Mouse (Mus musculus) right cerebral cortex, postnatal 10 days (tissue): ENCODE results near the gene Mfsd2a.
"Not testable (repeated sequence)": the region's sequence is repeated elsewhere in the genome, so short reads cannot be mapped to it uniquely, and the experiment has no call there.

ENCODE experiments used
- DNase-seq, 2 experiments: peaks; one replicate each; pipeline ENCODE4 v3.0.0; 2021; ENCODE audit warnings: low spot score in 2 of 2

Mfsd2a gene

DNA sequence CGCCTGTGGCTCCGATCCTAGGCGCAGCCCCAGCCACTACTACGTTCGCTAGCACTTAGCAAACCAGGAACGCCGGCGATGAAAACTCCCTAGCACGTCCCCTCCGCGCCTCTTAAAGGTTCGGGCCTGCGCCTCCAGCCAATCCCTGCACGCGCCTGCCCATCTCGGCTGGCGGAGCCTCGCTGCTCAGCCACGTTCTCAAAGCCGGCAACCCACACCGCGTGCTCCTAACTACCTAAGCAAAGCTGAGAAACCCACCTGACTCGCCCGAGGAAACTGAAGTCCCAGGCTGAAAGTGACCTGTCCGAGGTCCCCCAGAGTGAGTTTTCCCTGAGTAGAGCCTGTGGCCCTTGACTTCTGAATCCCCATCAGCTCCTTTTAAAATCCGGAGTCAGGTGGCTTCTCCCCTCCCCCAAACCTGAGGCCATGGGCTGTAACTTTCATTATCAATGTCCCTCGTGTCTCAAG is at the start of gene Mfsd2a:
Gene Mfsd2a, minus strand, starts transcription at position 89 of the 468 bp plus-strand sequence.
- peak; percentile 84 for DNase-seq

DNA sequence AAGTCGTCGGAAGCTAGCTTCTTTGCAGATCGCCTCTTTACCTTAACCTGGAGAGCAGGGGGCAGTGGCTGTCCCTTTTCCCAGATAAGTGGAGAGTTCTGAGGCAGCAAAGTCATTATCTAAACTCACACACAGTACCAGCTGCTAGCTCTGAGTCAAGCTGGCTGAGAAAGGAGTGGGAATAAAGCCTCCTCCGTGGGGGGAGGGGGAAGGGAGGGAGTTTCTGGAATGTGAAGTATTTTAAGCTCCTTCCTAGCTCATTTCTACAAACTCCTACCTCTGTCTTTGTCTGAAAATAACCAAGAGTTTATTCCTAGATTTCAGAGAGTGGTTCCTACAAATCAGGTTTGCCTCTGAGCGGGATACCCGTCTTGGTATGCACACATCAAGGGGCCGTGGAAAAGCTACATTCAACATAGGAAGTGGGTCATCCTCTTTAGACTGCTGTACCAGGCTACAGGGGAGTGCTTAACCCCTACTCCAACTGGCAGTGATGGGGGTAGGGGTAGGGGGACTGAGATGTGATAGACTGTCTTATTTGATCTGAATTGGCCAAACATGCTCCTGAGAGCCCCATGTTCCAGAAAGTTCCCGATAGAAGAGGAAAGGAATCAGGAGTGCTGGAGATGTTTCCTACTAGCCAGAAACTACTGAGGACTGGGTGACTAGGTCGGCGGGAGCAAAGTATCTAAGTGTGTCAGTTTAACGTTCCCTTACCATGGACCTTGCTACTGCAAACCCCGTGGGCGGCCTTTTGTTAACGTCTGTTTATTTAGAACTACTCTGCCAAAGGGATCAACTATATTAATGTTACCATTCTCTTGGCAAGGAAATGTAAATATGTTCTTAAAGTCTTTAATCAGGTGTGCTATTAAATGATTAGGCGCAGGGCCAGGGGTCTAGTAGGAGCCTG is 44.3 kb upstream of the Mfsd2a start:
- peak; percentile 85 to 89 for DNase-seq

DNA sequence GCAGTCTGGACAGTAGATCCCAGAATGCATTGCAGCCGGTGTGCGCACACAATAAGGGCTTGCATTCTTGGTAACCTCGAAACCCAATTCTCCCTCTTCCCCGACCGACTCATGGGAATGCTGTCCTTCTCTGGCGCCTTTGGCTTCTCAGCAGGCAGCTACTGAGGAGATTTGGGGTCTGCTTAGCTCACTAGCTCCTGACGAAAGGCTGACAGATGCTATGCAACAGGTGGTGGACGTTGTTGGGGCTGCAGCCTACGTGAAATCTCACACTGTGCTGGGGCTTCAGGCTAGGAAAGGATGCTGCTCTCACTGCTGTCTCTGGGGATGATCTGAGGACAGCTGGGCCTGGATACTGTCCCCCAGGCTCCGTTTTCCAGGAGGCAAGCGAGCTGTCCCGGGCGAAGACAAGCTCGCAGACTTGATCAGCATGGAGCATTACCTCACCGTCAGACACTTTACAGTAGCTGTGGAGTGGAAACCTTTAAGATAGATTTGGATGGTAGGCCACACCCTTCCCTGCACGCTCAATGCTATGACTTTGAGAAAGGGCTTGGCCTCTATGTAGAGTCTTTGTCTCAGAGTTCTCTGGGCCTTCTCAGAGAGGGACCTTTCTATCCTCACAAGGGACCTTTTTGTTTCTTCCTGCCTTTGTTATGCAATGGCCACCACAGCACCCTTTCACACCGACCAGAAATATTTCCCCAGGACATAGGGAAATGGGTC is 39.8 kb upstream of the Mfsd2a start:
- DNase-seq: peak; percentile 51 to 63

DNA sequence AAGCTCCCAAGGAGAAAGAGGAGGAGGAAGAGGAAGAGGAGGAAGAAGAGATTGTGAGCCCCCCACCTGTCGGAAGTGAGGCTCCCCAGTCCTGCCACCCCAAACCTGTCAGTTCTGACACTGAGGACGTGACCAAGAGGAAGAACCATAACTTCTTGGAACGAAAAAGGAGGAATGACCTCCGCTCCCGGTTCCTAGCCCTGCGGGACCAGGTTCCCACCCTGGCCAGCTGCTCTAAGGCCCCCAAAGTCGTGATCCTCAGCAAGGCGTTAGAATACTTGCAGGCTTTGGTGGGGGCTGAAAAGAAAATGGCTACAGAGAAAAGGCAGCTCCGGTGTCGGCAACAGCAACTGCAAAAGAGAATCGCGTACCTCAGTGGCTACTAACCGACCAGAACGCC is 39.1 kb upstream of the Mfsd2a start:
- DNase-seq: no peak

DNA sequence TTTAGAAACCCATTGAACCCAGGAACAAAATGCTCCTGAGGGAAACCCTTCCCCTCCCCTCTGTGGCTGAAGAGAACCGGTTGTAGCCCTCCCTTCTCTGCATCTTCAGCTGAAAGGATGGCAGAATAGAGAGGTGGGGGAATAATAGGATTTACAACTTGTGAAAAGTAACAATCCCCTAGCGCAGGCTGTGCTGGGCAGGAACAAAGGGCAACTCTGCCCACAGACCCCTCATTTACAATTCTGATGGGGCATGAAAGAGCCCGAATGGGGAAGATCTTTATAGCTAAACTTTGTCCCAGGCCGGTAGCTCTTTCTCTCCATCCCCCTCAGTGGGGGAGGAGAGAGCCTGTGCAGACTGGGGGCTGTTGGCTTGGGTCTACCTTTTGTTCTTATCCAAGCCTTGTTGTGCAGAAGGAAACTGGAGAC is 38.3 kb upstream of the Mfsd2a start:
- no peak for DNase-seq

- DNase-seq: peak; percentile 73 to 82
Observed at GRCm38 (mm10) chr4:122998537-122999262, 37.7 kb upstream of the Mfsd2a start.

DNA sequence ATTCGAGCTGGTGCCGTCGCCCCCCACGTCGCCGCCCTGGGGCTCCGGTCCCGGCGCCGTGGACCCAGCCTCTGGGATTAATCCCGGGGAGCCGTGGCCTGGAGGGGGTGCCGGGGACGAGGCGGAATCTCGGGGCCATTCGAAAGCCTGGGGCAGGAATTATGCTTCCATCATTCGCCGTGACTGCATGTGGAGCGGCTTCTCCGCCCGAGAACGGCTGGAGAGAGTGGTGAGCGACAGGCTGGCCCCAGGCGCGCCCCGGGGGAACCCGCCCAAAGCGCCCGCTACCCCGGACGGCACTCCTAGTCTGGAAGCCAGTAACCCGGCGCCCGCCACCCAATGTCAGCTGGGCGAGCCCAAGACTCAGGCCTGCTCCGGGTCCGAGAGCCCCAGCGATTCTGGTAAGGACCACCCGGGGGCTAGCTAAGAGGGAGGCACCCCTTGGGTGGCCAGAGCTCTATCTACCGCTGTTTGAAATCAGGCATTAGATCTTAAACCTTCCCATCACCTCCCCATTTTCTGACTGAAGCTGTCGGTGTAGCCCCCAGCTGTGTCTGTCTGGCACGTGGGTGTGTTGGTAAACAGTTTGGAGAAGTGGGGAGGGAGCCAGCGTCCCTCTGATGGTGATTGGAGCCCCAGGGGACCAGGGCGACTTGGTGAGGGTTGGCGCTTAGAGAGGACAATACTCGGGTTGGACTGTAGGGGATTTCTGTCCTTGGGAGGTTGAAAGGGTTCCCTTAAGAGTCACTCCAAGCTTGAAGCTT is 35.8 kb upstream of the Mfsd2a start:
- peak; percentile 72 to 73 for DNase-seq

GRCm38 (mm10) chr4:122996221-122996617 is 35.2 kb upstream of the Mfsd2a start:
- DNase-seq: no peak

- DNase-seq: peak; percentile 91 to 93
Observed at GRCm38 (mm10) chr4:122995404-122996220, 34.6 kb upstream of the Mfsd2a start, which contains the start of gene Mycl. Mycl (plus strand) TSS chr4:122995652.

GRCm38 (mm10) chr4:122992276-122992675 is 31.3 kb upstream of the Mfsd2a start:
- no peak for DNase-seq

DNA sequence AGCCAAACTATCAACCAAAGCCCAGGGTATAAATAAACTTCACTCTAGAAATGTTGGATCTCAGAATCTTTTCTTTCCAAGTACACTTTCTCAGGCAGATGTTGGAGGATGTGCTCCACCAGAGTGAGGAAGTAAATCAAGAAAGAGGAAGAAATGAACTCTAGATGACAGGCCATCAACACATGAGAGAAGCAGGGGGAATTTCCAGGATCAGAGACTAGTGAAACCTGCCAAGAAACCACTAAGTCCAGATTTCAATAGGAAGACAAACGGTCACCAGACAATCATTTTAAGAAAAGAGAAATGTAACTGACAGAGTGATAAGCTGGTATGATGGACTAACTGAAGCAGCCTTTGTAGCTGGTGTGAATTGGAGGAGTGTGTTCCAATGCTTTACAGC is 30.2 kb upstream of the Mfsd2a start:
- no peak for DNase-seq

- not testable (repeated sequence) for DNase-seq
Observed at GRCm38 (mm10) chr4:122988004-122988403, 27.0 kb upstream of the Mfsd2a start.

DNA sequence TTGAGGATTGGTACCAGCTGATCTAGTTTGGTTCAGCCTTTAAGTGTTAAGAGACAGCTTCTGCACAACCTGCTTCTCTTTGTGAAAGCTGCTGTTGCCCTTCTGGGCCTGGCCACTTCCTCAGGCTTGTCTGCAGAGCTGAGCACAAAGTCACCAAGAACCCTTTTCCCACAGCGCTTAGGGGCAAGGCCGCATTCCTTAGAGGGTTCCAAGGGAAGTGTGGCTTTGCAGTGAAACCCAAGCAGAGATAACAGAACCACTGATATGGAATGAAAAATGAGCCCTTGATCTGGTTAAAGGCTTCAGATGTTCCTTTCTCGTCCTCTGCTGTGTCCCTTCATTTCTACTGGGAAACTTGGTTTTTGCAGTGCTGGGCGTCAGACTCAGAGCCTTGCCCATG is 26.4 kb upstream of the Mfsd2a start:
- DNase-seq: no peak

DNA sequence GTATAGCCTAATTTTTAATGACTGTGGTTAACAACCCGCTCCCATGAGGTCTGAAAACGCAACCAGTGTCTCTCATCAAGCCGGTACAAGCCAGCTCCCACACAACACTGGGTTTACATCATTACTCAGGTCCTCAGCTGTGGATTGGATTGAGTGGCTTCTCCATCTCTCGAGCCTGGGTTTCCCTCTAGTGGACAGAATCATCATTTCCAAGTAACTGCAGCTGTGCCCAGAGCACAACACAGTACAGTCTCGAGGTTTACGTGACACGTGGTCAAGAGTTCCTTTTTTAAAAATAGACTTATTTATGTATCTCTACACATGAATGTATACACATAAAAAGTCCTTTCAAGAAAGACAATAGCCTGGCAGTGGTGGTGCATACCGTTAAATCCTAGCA is 24.1 kb upstream of the Mfsd2a start:
- peak; percentile 81 for DNase-seq

GRCm38 (mm10) chr4:122983486-122984261 is 22.7 kb upstream of the Mfsd2a start:
- DNase-seq: no peak

GRCm38 (mm10) chr4:122982537-122982936 is 21.5 kb upstream of the Mfsd2a start:
- no peak for DNase-seq

GRCm38 (mm10) chr4:122981930-122982329 is 20.9 kb upstream of the Mfsd2a start:
- no peak for DNase-seq

DNA sequence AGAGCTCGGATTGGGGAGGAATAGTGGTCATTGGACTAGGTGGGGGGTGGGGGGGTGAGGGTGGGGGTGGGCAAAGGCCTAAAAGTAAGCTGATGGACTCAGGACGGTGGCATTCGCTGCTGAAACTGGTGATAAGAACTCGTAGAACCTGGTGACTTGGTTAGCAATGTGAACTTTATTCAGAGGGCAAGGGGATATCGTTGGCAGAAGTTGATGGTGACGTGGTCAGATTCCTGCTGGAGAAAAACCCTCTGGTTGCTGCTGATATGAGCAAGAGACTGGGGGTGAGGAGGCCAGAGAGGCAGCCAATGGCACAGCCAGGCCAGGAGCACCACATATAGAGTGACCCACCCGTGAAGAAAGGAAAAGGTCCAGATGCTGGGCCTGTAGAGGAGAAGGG is 20.2 kb upstream of the Mfsd2a start:
- no peak for DNase-seq

- no peak for DNase-seq
Observed at GRCm38 (mm10) chr4:122980684-122981083, 19.7 kb upstream of the Mfsd2a start.
